Mouse (Mus musculus): ENCODE results near the gene Osbpl9.

DNA sequence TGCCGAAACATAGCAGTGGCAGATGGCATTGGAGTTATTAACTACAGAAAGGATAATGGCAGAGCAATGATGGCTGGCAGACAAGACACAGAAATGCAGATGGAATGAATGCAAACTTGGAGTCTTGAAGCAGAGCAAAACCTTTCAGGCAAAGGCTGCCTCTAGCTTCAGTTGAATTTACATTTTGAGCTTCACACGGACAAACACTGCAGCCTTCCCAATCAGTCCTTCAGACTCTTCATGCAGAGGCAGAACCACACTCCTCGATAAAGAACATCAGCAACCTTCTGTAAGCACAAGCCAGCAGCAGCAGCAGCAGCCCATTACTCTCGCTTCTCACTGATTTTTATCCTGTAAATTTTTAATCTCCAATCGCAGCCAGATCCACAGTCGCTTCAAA, 46.0 kb downstream of the Osbpl9 start:
- TF ChIP-seq CTCF (IDR thresholded peaks at IDR 0.05; ENCODE audit: insufficient read depth, low read depth, low read length) (no peak), POLR2A (IDR thresholded peaks at IDR 0.05; ENCODE audit: insufficient read depth, low read depth, low read length) (no peak)

All from olfactory bulb, adult 2 months (tissue).